Mouse (Mus musculus): ENCODE data around the gene Dnpep. TPM values are rescaled to one million over a fixed set of nuclear protein-coding genes. Genes with fewer than 3 reads are reported as not detected.

Dnpep gene
- total RNA-seq, 1 experiment from 2014 or later, result 117 TPM

GRCm38 (mm10) chr1:75264091-75264880 is 53.5 kb downstream of the Dnpep start, which contains the start of gene Ptprn:
Ptprn (minus strand) TSS chr1:75264502.
- DNase-seq, result no peak

GRCm38 (mm10) chr1:75262969-75263951 is 54.5 kb downstream of the Dnpep start:
- peak; percentile 79 for DNase-seq

DNA sequence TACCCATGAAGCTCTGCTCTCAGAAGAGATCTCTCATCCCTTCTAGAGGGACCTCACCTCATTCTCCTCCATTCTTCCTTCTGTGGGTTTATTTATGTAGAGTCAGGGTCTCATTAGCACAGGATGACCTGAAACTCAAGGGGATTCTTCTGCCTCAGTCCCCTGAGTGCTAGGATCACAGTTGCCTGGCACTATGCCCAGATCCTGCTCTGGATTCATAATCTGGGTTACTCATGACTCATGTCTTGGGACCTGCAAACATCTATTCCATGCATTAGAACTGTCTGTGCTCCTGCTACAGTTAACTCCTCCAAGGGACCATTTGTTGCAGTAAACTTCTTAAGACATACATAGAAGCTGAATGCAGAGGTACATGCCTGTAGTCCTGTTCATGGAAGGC is 56.5 kb downstream of the Dnpep start:
- no peak for DNase-seq

Other genes starting within 250 kb of the Dnpep start
- gene Nhej1, start 192.8 kb downstream of the Dnpep start, total RNA-seq (2021), result 6.1 and 7.2 TPM in 2 replicates
- 0.58 and 1.0 TPM in 2 replicates for gene Slc23a3, start 184.1 kb downstream of the Dnpep start, total RNA-seq (2021)
- gene Cnppd1, start 175.3 kb downstream of the Dnpep start, total RNA-seq (2021), result 41.2 and 48.9 TPM in 2 replicates
- gene Retreg2, start 175.2 kb downstream of the Dnpep start, total RNA-seq (2021), result 88.4 and 95.4 TPM in 2 replicates
- gene Zfand2b, start 149.3 kb downstream of the Dnpep start, total RNA-seq (2021), result 36.0 and 39.8 TPM in 2 replicates
- gene Abcb6, start 137.6 kb downstream of the Dnpep start, total RNA-seq (2021), result 29.9 and 33.1 TPM in 2 replicates
- 23.5 and 26.4 TPM in 2 replicates for gene Ankzf1, start 125.8 kb downstream of the Dnpep start, total RNA-seq (2021)
- 45.3 and 50.6 TPM in 2 replicates for gene Atg9a, start 125.8 kb downstream of the Dnpep start, total RNA-seq (2021)
- 24.2 and 28.7 TPM in 2 replicates for gene Glb1l, start 107.2 kb downstream of the Dnpep start, total RNA-seq (2021)
- 105 and 133 TPM in 2 replicates for gene Stk16, start 107.2 kb downstream of the Dnpep start, total RNA-seq (2021)
- gene Tuba4a, start 98.1 kb downstream of the Dnpep start, total RNA-seq (2021), result 16.3 and 35.1 TPM in 2 replicates
- gene A630095N17Rik, start 85.9 kb downstream of the Dnpep start, total RNA-seq (2021), result not detected in 2 replicates
- 67.3 and 85.6 TPM in 2 replicates for gene Dnajb2, start 81.6 kb downstream of the Dnpep start, total RNA-seq (2021)
- gene Ptprn, start 53.5 kb downstream of the Dnpep start, total RNA-seq (2021), result 41.6 and 54.3 TPM in 2 replicates
- 101 and 123 TPM in 2 replicates for gene Resp18, start 39.6 kb downstream of the Dnpep start, total RNA-seq (2021)
- gene Des, start 42.3 kb upstream of the Dnpep start, total RNA-seq (2021), result 9.3 and 14.1 TPM in 2 replicates
- 15.8 and 18.1 TPM in 2 replicates for gene Speg, start 57.3 kb upstream of the Dnpep start, total RNA-seq (2021)
- 78.5 and 82.3 TPM in 2 replicates for gene Gmppa, start 117.9 kb upstream of the Dnpep start, total RNA-seq (2021)
- 4.8 and 6.9 TPM in 2 replicates for gene Asic4, start 132.4 kb upstream of the Dnpep start, total RNA-seq (2021)
- gene Chpf, start 161.3 kb upstream of the Dnpep start, total RNA-seq (2021), result 46.9 and 50.1 TPM in 2 replicates
- 2.8 and 4.1 TPM in 2 replicates for gene Tmem198, start 161.5 kb upstream of the Dnpep start, total RNA-seq (2021)
- 83.1 and 107 TPM in 2 replicates for gene Obsl1, start 188.5 kb upstream of the Dnpep start, total RNA-seq (2021)
- 42.4 and 44.1 TPM in 2 replicates for gene Inha, start 189.1 kb upstream of the Dnpep start, total RNA-seq (2021)
- gene Stk11ip, start 203.5 kb upstream of the Dnpep start, total RNA-seq (2021), result 19.2 and 35.4 TPM in 2 replicates
- 139 and 184 TPM in 2 replicates for gene Slc4a3, start 228.3 kb upstream of the Dnpep start, total RNA-seq (2021)

Data from adrenal gland, postnatal 25 days (tissue).